Mouse (Mus musculus) urinary bladder, adult 2 months (tissue): ENCODE data around the gene Fbxl5. TPM values are rescaled to one million over a fixed set of nuclear protein-coding genes. Genes with fewer than 3 reads are reported as not detected.

ENCODE experiments used
- polyA plus RNA-seq: library from polyadenylated mRNA; depleted of rRNA; stranded (reverse); fragments of >200 nt; gene quantifications from 2 replicates; pipeline ENCODE4 v1.2.3, GENCODE M21; 2012; rRNA removed

Fbxl5 gene
- polyA plus RNA-seq, 1 experiment: 48.5 TPM

Other genes starting within 250 kb of the Fbxl5 start
- gene Cc2d2a, start 159.3 kb downstream of the Fbxl5 start, polyA plus RNA-seq: 15.4 and 16.0 TPM in 2 replicates
- gene Bst1, start 2.8 kb downstream of the Fbxl5 start, polyA plus RNA-seq: 3.0 and 3.3 TPM in 2 replicates
- gene Cd38, start 46.9 kb upstream of the Fbxl5 start, polyA plus RNA-seq: 9.9 and 10.2 TPM in 2 replicates
- gene Gm7879, start 91.5 kb upstream of the Fbxl5 start, polyA plus RNA-seq: 0.49 and 0.80 TPM in 2 replicates
- gene Fgfbp1, start 160.1 kb upstream of the Fbxl5 start, polyA plus RNA-seq: not detected in 2 replicates